Mouse (Mus musculus) erythroblast, embryonic 14.5 days (primary cell): ENCODE data around the gene Fkbp10.

Source experiments
- GATA1 ChIP-seq: IDR thresholded peaks from 2 replicates; pipeline ENCODE4 v1.6.1; 2012; ENCODE audit warnings: low read length, inconsistent platforms, mixed read lengths
- TAL1 ChIP-seq: IDR thresholded peaks from 3 replicates; pipeline ENCODE4 v1.6.1; 2012; ENCODE audit warnings: low read length, inconsistent platforms, mixed read lengths

- TF ChIP-seq GATA1, result no peak
- TF ChIP-seq TAL1, result no peak
Observed at GRCm38 (mm10) chr11:100403445-100404134, 11.9 kb upstream of the Fkbp10 start.
